Mouse (Mus musculus): ENCODE data around the gene Sdccag8.
"Not testable (repeated sequence)": the region's sequence is repeated elsewhere in the genome, so short reads cannot be mapped to it uniquely, and the experiment has no call there.

GRCm38 (mm10) chr1:176941286-176941990 lies 127.0 kb downstream of the Sdccag8 start:
- not testable (repeated sequence) for TF ChIP-seq CTCF (IDR thresholded peaks at IDR 0.05; ENCODE audit: low read depth); EP300 (optimal IDR thresholded peaks at IDR 0.05)

Data from stomach, postnatal 0 days (tissue).